Mouse (Mus musculus) left cerebral cortex, adult 9 months (tissue): ENCODE data around the gene Agap3.

Experiments used
- DNase-seq, 2 experiments: peaks; one replicate each; pipeline ENCODE4 v3.0.0; 2022; ENCODE audit warnings: low spot score in 2 of 2

Gene Agap3

DNA sequence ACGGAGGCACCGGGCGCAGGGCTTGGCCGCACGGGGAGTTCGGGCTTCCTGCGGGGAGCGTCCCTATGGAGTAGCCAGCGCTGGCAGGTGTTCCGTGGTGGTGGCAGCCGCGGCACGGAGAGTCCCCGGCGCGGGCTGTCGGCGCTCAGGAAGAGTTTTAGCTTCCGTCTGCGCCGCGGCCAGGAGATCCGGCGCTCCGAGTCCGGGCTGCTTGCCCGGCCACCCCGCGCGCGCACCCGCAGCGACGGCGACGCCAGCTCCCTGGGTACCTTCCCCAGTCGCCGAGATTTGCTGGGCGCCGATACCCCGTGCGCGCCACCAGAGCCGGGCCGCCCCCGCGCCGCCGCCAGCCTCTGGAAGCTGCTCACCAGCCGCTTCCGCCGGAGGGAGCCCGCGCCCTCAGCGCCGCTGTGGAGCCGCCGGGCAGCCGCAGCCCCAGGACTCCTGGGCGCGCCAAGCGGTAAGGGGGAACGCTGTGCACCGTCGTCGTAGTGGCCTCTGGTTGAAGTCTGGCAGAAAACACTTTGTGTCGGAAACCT lies 22.8 kb downstream of the Agap3 start:
- DNase-seq = peak in 1 of 2 experiments; percentile 69

DNA sequence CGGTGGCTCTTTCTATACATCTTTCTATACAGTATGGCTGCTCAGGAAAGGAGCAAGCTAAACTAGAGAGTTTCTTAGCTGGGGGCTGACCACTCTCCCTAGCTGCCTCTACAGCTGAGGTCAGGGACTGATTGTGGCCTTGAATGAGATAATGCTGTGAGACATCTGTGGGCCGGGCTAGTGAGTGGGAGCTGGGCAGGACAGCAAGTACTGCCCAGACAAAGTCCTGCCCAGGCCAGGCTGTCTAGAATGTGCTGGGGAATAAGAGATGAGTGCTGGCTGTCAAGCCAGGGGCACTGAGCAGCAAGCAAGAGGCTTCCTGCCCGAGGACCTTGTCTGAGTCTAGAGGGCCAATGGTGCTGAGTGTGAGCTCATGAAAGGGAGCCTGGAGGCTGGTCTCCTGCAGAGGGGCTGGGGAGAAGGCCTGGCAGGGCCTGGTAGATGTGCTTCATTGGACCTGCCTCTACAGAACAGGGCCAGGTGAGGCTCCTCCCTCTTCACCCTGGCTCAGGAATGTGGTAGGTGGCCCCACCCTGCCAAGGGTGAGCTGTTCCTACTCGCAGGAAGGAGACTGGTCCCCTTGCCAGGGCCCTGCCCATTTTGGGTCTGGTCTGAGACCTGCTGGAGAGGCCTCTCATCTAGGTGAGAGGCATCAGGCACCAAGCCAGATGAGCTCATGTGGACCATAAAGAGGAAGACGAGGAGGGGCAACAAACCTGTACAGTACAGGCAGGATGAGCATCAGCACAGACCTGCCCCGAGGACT lies 23.7 kb downstream of the Agap3 start:
- DNase-seq = no peak

DNA sequence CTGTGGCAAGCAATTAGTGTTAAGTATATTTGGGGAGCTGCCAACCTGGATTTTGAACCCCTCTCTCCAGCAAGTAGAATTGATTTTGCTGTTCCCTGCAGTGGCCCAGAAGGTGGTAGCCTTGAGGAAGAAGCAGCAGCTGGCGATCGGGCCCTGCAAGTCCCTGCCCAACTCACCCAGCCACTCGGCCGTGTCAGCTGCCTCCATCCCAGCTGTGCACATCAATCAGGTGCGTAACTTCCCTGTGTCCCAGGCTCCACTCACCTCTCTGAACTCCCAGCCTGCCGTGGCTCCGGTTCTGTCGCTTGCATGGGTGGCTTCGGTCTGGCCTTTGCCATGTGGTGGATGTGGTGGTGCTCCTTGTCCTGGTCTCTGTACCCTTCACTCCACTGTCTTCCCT lies 25.9 kb downstream of the Agap3 start:
- no peak for DNase-seq

GRCm38 (mm10) chr5:24481647-24482046 lies 29.7 kb downstream of the Agap3 start:
- peak in 1 of 2 experiments; percentile 68 for DNase-seq

DNA sequence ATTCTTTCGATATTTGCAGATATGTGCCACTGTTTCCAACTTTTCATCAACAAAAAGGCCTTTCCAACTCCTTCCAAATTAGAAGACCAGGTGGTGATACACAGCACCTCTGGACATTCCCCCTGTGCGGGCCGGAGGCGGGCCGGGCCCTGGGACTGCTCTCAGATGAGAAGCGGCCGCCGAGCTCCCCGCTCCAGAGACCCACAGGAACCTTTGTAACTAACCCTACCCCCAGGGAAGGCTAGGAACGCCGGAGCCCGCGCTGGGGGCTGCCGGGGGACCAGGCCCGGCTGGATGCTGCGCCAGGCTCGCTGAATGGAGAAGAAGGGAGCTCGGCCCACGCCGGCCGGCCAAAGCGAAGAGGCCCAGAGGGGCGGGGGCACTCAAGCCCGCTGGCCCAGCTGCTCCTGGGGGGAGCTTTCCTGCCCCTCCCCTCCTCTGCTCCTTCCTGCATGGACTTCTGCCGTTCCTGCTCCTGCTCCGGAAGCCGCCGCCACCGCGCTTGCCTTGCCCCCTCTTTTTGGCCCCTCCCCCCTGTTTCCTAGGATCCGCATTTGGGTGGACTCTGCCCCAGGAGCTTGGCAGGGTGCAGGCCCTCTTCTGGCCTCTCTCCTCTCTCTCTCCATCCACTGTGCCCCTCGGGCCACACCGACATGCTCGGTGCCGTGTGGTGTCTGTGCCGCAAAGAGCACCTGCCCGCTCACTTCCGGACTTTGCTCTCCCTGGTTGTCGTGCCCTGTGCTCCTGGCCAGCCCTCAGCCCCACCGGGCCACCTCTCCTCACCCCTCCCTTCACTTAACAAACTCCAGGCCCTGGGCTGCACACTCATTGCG lies 30.5 kb downstream of the Agap3 start:
- DNase-seq = no peak

GRCm38 (mm10) chr5:24483326-24483725 lies 31.3 kb downstream of the Agap3 start:
- peak in 1 of 2 experiments; percentile 71 for DNase-seq

- DNase-seq = no peak
Measured at GRCm38 (mm10) chr5:24484963-24485362, 33.0 kb downstream of the Agap3 start.

DNA sequence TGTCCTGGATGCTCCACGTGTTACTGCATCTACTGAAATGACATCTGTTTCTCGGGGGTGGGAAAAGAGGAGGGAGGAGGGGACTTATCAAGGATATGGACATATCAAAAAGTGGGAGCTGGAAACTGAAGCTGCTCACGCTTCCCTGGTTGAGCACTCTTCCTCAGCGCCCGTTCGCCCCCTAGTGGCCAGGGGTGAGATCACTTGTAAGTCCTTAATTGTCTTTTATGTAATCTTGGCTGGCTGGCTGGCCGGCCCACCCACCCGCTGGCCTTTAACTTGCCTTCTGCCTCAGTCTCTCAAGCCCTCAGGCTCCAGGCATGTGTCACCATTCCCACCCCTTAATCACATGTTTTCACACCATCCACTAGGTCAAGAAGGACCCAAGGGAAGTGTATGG lies 34.1 kb downstream of the Agap3 start:
- peak in 1 of 2 experiments; percentile 91 for DNase-seq

GRCm38 (mm10) chr5:24486738-24487137 lies 34.8 kb downstream of the Agap3 start:
- DNase-seq = no peak

- no peak for DNase-seq
Measured at GRCm38 (mm10) chr5:24490413-24490920, 38.5 kb downstream of the Agap3 start.

GRCm38 (mm10) chr5:24492546-24493285 lies 40.7 kb downstream of the Agap3 start:
- no peak for DNase-seq

- no peak for DNase-seq
Measured at GRCm38 (mm10) chr5:24495019-24495418, 43.0 kb downstream of the Agap3 start.

- no peak for DNase-seq
Measured at GRCm38 (mm10) chr5:24496756-24497155, 44.8 kb downstream of the Agap3 start.

DNA sequence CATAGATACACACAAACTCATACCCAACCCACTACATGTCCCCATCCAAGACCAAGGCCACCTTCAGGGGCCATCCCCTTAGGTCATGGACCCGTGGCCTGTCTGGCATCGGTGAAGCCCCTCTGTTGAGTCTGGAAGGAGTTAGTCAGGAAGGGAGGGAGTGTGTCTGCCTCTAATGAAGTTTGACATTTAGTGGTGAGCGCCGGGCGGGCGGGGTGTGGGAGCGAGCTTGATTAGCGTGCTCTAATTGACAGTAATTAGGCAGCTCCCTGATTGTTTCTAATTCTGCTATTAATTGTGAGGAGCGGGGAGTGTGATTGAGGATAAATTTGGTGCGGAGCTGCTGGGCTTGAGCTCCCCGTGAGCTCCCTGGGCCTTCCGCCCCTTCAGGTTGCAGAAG lies 45.5 kb downstream of the Agap3 start:
- no peak for DNase-seq

GRCm38 (mm10) chr5:24499113-24499512 lies 47.1 kb downstream of the Agap3 start:
- DNase-seq = no peak

DNA sequence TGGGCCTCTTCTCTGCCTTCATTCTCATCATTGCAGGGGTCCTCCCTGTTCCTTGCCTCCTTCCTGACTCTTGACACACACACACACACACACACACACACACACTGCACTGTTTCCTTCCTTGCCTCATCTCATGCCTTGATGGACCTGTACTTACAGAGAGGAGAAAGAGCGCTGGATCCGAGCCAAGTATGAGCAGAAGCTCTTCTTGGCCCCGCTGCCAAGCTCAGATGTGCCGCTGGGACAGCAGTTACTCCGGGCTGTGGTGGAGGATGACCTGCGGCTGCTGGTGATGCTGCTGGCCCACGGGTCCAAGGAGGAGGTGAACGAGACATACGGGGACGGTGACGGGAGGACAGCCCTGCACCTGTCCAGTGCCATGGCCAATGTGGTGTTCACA lies 48.9 kb downstream of the Agap3 start:
- no peak for DNase-seq

- no peak for DNase-seq
Measured at GRCm38 (mm10) chr5:24502786-24503185, 50.8 kb downstream of the Agap3 start.

DNA sequence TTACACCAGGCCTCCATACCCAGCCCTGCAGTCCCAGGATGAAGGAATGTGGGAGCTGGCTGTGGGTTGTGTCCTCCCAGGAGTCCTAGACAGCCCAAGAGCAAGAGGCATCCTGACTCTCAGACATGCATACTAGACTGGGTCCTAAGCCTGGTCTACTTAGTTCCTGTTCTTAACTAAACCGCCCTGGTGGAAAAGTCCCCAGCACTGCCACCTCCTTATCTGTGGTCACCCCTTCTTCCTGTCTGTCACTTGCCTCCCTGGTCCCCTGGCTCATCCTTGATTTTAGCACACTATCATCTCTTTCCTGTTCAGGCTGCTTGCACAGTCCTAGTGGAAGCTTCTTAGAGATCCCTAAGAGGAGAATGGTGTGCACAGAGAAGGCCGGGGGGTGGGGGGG lies 53.5 kb downstream of the Agap3 start:
- no peak for DNase-seq

GRCm38 (mm10) chr5:24508406-24508805 lies 56.4 kb downstream of the Agap3 start:
- no peak for DNase-seq

- no peak for DNase-seq
Measured at GRCm38 (mm10) chr5:24510635-24511034, 58.7 kb downstream of the Agap3 start.

- DNase-seq = no peak
Measured at GRCm38 (mm10) chr5:24512271-24512670, 60.3 kb downstream of the Agap3 start.

DNA sequence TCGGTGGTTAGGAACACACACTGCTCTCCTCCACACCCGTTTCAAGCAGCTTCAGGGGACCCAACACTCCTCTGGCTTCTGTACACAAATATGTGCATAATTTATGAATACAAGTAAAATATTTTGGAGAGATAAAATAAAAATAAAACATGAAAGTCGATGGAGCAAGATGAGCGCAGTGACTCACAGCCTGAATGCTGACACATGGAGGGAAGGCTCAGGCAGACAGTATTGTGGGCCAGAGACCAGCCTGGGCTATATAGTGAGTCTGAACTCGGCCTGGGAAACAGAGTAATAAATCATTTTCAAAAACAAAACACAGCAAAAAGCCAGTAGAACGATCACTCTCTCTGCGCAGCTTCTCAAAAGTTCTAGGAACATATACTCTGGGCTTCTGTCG lies 69.4 kb downstream of the Agap3 start:
- DNase-seq = no peak
